Mouse (Mus musculus) c-Kit-negative CD71-positive TER-119-positive erythroid progenitor cells, embryonic 14.5 days (primary cell): ENCODE data around the gene Kbtbd13.
"Not testable (repeated sequence)": the region's sequence is repeated elsewhere in the genome, so short reads cannot be mapped to it uniquely, and the experiment has no call there.

Experiments used
- DNase-seq: peaks from one replicate; pipeline ENCODE4 v3.0.0-alpha.2; 2013; ENCODE audit warnings: low read depth, low spot score

The Kbtbd13 gene

GRCm38 (mm10) chr9:65347112-65347850 is 44.2 kb downstream of the Kbtbd13 start:
- DNase-seq, result no peak

- peak; percentile 48 for DNase-seq
Measured at GRCm38 (mm10) chr9:65346476-65347111, 44.9 kb downstream of the Kbtbd13 start.

- peak; percentile 89 for DNase-seq
Measured at GRCm38 (mm10) chr9:65345854-65346475, 45.5 kb downstream of the Kbtbd13 start, which contains the start of gene Pdcd7. TSS of gene Pdcd7 (plus strand) at chr9:65346104.

GRCm38 (mm10) chr9:65345439-65345838 is 46.0 kb downstream of the Kbtbd13 start:
- DNase-seq, result not testable (repeated sequence)

- DNase-seq, result no peak
Measured at GRCm38 (mm10) chr9:65340414-65340813, 51.0 kb downstream of the Kbtbd13 start.

DNA sequence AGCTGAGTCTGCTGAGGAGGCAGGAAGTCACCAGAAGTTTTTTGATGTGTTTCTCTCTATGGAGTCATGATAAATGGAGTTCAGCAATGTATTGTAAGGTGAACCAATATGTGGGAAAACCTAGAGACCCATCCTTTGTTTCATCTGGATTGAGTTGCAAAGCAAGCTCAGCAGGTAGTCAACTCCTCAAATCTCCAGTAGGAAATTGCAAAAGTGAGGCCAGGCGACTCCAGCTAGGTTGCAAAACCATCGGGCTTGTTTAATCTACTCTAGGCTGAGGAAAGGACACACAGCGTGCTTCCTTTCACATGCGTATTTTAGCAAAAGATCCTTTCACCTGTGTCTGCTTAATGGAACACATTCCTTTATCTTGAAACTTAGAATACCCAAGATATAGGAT is 52.3 kb downstream of the Kbtbd13 start:
- DNase-seq, result no peak
